Mouse (Mus musculus) spleen, adult 2 months (tissue): ENCODE data around the gene Lgalsl.

Source experiments
- CTCF ChIP-seq: fragments of 200-500 bp; IDR thresholded peaks from 2 replicates; pipeline ENCODE4 v1.5.1; 2011; ENCODE audit warnings: mild to moderate bottlenecking, inconsistent platforms; ENCODE audit not compliant: insufficient read depth, insufficient read length, insufficient replicate concordance; ENCODE audit errors: extremely low read depth
- POLR2A ChIP-seq: fragments of 200-500 bp; IDR thresholded peaks from 2 replicates; pipeline ENCODE4 v1.6.1; 2011; ENCODE audit warnings: low read depth, low read length, inconsistent platforms

DNA sequence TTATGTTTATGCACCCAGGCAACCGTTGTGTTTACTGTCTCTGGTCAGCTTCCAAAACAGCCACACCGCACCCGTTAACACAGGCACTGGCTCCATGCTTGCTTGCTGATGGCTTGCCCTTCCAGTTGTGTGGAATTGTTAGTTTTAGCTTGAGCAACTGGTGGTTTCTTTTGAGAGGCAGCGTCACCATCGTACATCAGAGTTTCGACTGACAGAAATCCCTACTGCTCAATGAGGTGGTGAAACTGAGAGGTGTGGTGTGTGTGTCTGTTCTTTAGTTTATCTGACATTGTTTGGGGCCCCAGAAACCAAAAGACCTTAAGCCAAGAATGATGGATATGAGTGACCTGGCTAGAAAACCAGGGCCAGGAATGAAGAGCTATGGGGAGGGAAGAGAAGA is 33.0 kb downstream of the Lgalsl start:
- no peak for TF ChIP-seq POLR2A
- TF ChIP-seq CTCF, result no peak
